Mouse (Mus musculus): ENCODE measurements at regions not wholly inside any gene's neighbourhood (a gene's known extent, or its start where the extent isn't known, plus 50 kb on each side); places are given as distances from the start of the nearest gene placed in this dataset.
A peak's percentile ranks its signal among the peaks of the same experiment; 100 is the strongest.

DNA sequence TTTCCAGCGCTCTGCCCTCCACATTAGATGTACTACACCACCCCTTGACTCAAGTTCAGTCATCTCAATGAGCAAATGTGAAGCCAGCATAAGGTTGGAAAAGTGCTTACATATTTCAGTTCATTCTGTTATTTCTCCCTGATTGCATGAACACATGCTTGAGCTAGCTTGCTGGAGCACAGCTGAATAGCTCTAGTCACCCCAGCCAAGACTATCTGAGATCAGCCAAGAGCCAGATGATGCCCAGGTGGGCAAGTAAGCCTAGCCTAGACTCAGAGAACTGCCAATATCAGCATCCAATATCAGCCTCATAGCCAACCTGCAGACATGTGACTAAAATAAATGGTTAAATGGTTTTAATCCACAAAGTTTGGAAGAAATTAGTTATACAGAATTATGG lies 484.6 kb upstream of the Rag2 start:
- no peaks in the 10 kb centered on the region for H3K36me3 ChIP-seq (ENCODE audit: control insufficient read depth, insufficient read depth, low read length)
- H3K27ac ChIP-seq (replicated peaks; ENCODE audit: low read depth, low read length) = no peak overlapping the region
- no peaks in the 10 kb centered on the region for H3K27me3 ChIP-seq (replicated peaks; ENCODE audit: control insufficient read depth, insufficient read depth, low read length)
- H3K9me3 ChIP-seq (ENCODE audit: control insufficient read depth, low read length) = no peaks in the 10 kb centered on the region
- 93% methylated on average over 1 of the region's 1 CpGs for WGBS
- DNase-seq (ENCODE audit: low spot score) (peak; percentile 24), ATAC-seq (ENCODE audit: low read depth) (no peak; the same call in 1 of the 2 replicates)
- no peak overlapping the region for H3K4me3 ChIP-seq (ENCODE audit: low read depth, low read length)
- H3K4me1 ChIP-seq (ENCODE audit: control insufficient read depth, insufficient read depth, low read length) = no peaks in the 10 kb centered on the region
- no peak overlapping the region for H3K4me2 ChIP-seq (ENCODE audit: low read depth, low read length)
- H3K9ac ChIP-seq (ENCODE audit: low read depth, low read length) = no peak overlapping the region

DNA sequence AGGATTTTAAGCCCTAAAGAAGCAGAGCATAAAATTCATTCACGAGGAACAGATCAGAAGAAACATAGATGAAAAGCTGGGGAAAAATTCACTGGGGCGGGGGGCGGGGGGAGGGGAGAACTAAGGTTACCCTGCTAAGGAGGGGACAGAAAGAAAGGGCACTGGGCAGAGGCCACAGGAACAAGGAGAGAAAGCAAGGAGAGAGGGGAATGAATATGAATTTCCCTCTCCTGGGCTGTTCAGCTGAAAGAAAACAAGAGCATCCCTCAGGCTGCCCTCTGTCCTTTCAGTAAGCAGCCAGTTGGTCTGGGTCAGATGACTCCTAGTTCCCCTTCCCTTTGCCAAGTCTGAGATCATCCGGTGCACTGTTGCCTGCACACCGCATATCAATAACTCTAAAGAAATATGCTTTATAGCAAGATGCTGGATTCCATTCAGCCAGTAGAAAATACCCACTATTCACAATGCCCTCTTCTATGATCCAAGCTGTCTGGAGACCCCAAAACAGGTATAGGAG lies 467.7 kb upstream of the Rag2 start:
- Histone ChIP-seq H3K9ac (ENCODE audit: low read depth, low read length) (no peak overlapping the region), H3K4me1 (ENCODE audit: control insufficient read depth, insufficient read depth, low read length) (no peaks in the 10 kb centered on the region), H3K9me3 (ENCODE audit: control insufficient read depth, low read length) (no peaks in the 10 kb centered on the region), H3K27me3 (replicated peaks; ENCODE audit: control insufficient read depth, insufficient read depth, low read length) (no peaks in the 10 kb centered on the region), H3K4me3 (ENCODE audit: low read depth, low read length) (no peak overlapping the region), H3K4me2 (ENCODE audit: low read depth, low read length) (no peak overlapping the region), H3K27ac (replicated peaks; ENCODE audit: low read depth, low read length) (no peak overlapping the region), H3K36me3 (ENCODE audit: control insufficient read depth, insufficient read depth, low read length) (no peaks in the 10 kb centered on the region)
- DNase-seq (ENCODE audit: low spot score) (no peak), ATAC-seq (ENCODE audit: low read depth) (no peak)
- 60% methylated on average over 5 of the region's 5 CpGs for WGBS

DNA sequence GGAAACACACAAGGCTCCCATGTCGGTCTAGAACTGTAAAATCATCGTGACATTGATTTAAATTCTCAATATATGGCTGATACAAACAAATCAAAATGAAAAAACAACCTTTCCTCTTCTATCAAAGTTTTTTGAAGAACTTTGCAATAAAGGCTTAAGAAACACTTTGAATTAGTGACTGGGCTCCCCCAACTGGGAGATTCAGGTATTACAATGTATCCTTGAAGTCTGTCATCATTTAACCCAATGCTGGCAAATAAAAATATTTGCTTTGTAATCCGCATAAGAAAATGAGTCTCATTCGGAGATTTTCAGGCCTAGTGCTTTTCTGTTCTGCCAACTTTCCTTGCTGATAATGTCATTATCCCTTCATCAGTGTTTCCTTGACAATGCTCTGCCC lies 465.2 kb upstream of the Rag2 start:
- Histone ChIP-seq H3K4me3 (ENCODE audit: low read depth, low read length) (no peak overlapping the region), H3K4me1 (ENCODE audit: control insufficient read depth, insufficient read depth, low read length) (no peaks in the 10 kb centered on the region), H3K36me3 (ENCODE audit: control insufficient read depth, insufficient read depth, low read length) (no peaks in the 10 kb centered on the region), H3K4me2 (ENCODE audit: low read depth, low read length) (no peak overlapping the region), H3K9ac (ENCODE audit: low read depth, low read length) (no peak overlapping the region), H3K27me3 (replicated peaks; ENCODE audit: control insufficient read depth, insufficient read depth, low read length) (no peaks in the 10 kb centered on the region), H3K27ac (replicated peaks; ENCODE audit: low read depth, low read length) (no peak overlapping the region), H3K9me3 (ENCODE audit: control insufficient read depth, low read length) (no peaks in the 10 kb centered on the region)
- DNase-seq (ENCODE audit: low spot score) (peak; percentile 68), ATAC-seq (ENCODE audit: low read depth) (no peak)
- WGBS = 21% methylated on average over 4 of the region's 4 CpGs

DNA sequence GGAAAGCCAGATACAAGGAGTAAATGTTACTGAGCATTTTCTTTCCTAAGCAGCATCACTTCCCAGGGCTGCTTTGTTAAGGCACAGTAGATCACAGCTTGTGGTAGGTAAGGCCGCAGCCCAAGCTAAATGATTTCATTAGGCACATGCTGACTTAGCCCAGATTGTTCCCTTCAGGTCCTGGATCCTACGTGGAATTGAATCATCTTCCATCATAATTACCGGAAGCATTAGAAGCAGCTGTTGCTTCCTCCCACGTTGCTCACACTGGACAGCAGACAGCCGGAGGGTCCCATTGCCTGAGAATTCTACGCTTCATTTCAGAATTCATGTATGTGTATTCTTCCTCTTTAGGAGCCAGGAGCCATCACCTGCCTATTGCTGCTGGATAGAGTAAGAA lies 458.6 kb upstream of the Rag2 start:
- Histone ChIP-seq H3K4me3 (ENCODE audit: low read depth, low read length) (no peak overlapping the region), H3K9me3 (ENCODE audit: control insufficient read depth, low read length) (no peaks in the 10 kb centered on the region), H3K36me3 (ENCODE audit: control insufficient read depth, insufficient read depth, low read length) (no peaks in the 10 kb centered on the region), H3K27me3 (replicated peaks; ENCODE audit: control insufficient read depth, insufficient read depth, low read length) (no peaks in the 10 kb centered on the region), H3K4me1 (ENCODE audit: control insufficient read depth, insufficient read depth, low read length) (no peaks in the 10 kb centered on the region), H3K27ac (replicated peaks; ENCODE audit: low read depth, low read length) (no peak overlapping the region), H3K9ac (ENCODE audit: low read depth, low read length) (no peak overlapping the region), H3K4me2 (ENCODE audit: low read depth, low read length) (no peak overlapping the region)
- DNase-seq (ENCODE audit: low spot score) = no peak
- ATAC-seq (ENCODE audit: low read depth) = no peak
- WGBS = 54% methylated on average over 6 of the region's 6 CpGs

DNA sequence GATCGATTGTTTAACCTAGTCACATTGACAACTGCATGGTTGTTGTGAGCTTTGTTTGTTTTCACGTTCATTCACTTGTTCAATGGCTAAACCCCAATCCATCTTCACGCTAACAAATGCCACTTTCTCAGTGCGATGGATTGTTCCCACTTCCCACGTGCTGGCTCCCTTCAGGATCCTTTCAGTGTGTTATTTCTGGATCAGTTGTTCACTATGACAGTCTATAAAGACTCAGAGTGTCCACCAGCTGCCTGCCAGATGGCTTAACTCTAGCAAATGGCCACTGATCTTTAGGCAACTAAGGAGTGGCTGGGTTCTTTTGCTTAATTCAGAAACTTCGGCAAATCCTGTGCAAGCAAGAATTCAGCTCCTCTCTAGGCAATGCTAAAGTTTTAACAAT lies 451.7 kb upstream of the Rag2 start:
- peak; percentile 77 for DNase-seq (ENCODE audit: low spot score)

DNA sequence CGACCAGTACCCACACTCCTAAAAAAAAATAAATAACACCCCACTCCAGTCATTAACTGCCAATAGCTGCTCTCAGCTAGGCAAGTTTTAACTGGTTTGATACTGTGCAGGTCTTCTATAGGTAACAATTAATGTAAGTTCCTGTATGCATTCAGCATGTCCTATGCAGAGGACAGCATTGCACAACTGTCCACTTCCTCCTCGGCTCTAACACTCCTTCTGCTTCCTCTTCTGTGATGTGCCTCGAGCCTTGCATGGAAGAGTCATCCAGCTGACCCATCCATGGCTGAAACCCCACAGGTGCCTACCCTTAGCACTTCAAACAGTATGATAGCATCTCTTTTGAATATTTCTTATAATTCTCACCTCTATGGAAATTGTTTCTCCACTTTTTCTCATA lies 449.4 kb upstream of the Rag2 start:
- 71% methylated on average over 3 of the region's 3 CpGs for WGBS
- Histone ChIP-seq H3K27me3 (replicated peaks; ENCODE audit: control insufficient read depth, insufficient read depth, low read length) (no peaks in the 10 kb centered on the region), H3K4me3 (ENCODE audit: low read depth, low read length) (no peak overlapping the region), H3K36me3 (ENCODE audit: control insufficient read depth, insufficient read depth, low read length) (no peaks in the 10 kb centered on the region), H3K27ac (replicated peaks; ENCODE audit: low read depth, low read length) (no peak overlapping the region), H3K9ac (ENCODE audit: low read depth, low read length) (no peak overlapping the region), H3K4me1 (ENCODE audit: control insufficient read depth, insufficient read depth, low read length) (no peaks in the 10 kb centered on the region), H3K4me2 (ENCODE audit: low read depth, low read length) (no peak overlapping the region), H3K9me3 (ENCODE audit: control insufficient read depth, low read length) (no peaks in the 10 kb centered on the region)
- ATAC-seq (ENCODE audit: low read depth) (no peak), DNase-seq (ENCODE audit: low spot score) (no peak)

More for the DNA sequence above, 451.7 kb upstream of the Rag2 start:
- no peak overlapping the region for H3K4me2 ChIP-seq (ENCODE audit: low read depth, low read length)
- no peaks in the 10 kb centered on the region for H3K9me3 ChIP-seq (ENCODE audit: control insufficient read depth, low read length)
- no peaks in the 10 kb centered on the region for H3K4me1 ChIP-seq (ENCODE audit: control insufficient read depth, insufficient read depth, low read length)
- no peak overlapping the region for H3K4me3 ChIP-seq (ENCODE audit: low read depth, low read length)
- H3K27ac ChIP-seq (replicated peaks; ENCODE audit: low read depth, low read length) = no peak overlapping the region
- peak; percentile 50; the same call in 1 of the 2 replicates for ATAC-seq (ENCODE audit: low read depth)
- H3K27me3 ChIP-seq (replicated peaks; ENCODE audit: control insufficient read depth, insufficient read depth, low read length) = no peaks in the 10 kb centered on the region
- H3K9ac ChIP-seq (ENCODE audit: low read depth, low read length) = no peak overlapping the region
- no peaks in the 10 kb centered on the region for H3K36me3 ChIP-seq (ENCODE audit: control insufficient read depth, insufficient read depth, low read length)
- 43% methylated on average over 6 of the region's 6 CpGs for WGBS

DNA sequence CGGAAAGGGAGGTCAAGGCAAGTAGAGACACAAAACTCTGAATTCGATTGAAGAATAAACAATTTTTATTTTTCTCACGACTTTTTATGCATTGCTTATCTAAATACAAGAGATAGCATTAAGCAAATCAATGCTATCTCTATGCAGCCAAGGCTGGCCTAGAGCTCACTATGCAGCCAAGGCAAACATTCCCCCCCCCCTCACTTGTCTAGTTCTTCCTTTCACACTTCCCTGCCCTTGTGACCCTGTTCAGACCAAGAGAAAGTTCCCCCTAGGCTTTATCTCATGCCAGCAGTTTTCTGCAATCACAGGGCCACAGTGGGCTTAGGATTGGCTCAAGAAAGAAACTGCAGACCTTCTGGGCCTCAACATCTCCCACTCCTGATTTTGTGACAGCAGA lies 417.9 kb upstream of the Rag2 start:
- H3K4me1 ChIP-seq (ENCODE audit: control insufficient read depth, insufficient read depth, low read length) = no peaks in the 10 kb centered on the region
- no peak overlapping the region for H3K4me2 ChIP-seq (ENCODE audit: low read depth, low read length)
- 80% methylated on average over 3 of the region's 3 CpGs for WGBS
- no peak overlapping the region for H3K27ac ChIP-seq (replicated peaks; ENCODE audit: low read depth, low read length)
- H3K9ac ChIP-seq (ENCODE audit: low read depth, low read length) = no peak overlapping the region
- no peaks in the 10 kb centered on the region for H3K36me3 ChIP-seq (ENCODE audit: control insufficient read depth, insufficient read depth, low read length)
- no peak for DNase-seq (ENCODE audit: low spot score)
- H3K9me3 ChIP-seq (ENCODE audit: control insufficient read depth, low read length) = no peaks in the 10 kb centered on the region
- no peak overlapping the region for H3K4me3 ChIP-seq (ENCODE audit: low read depth, low read length)
- no peaks in the 10 kb centered on the region for H3K27me3 ChIP-seq (replicated peaks; ENCODE audit: control insufficient read depth, insufficient read depth, low read length)
- no peak for ATAC-seq (ENCODE audit: low read depth)

DNA sequence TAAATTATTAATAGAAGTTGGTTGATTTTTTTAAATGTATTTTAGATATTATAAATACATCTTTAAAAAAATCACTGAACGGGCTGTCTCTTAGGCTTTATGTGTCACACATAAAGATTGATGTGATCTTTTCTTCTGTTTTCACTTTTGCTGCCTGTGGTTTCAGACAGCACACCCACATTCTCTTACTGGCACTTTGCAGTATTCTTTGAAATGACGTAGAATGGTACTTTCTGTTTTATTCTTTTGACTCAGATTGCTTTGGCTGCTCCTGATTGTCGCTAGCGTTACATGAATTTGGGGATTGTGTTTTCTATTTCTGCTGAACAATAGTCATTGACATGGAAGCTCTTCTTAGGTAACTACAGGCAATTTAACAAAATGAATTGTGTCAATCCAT lies 415.4 kb upstream of the Rag2 start:
- H3K36me3 ChIP-seq (ENCODE audit: control insufficient read depth, insufficient read depth, low read length) = no peaks in the 10 kb centered on the region
- no peak overlapping the region for H3K4me3 ChIP-seq (ENCODE audit: low read depth, low read length)
- no peak for DNase-seq (ENCODE audit: low spot score)
- ATAC-seq (ENCODE audit: low read depth) = no peak
- H3K9ac ChIP-seq (ENCODE audit: low read depth, low read length) = no peak overlapping the region
- no peaks in the 10 kb centered on the region for H3K27me3 ChIP-seq (replicated peaks; ENCODE audit: control insufficient read depth, insufficient read depth, low read length)
- 75% methylated on average over 4 of the region's 4 CpGs for WGBS
- H3K9me3 ChIP-seq (ENCODE audit: control insufficient read depth, low read length) = no peaks in the 10 kb centered on the region
- no peak overlapping the region for H3K27ac ChIP-seq (replicated peaks; ENCODE audit: low read depth, low read length)
- no peaks in the 10 kb centered on the region for H3K4me1 ChIP-seq (ENCODE audit: control insufficient read depth, insufficient read depth, low read length)
- H3K4me2 ChIP-seq (ENCODE audit: low read depth, low read length) = no peak overlapping the region

DNA sequence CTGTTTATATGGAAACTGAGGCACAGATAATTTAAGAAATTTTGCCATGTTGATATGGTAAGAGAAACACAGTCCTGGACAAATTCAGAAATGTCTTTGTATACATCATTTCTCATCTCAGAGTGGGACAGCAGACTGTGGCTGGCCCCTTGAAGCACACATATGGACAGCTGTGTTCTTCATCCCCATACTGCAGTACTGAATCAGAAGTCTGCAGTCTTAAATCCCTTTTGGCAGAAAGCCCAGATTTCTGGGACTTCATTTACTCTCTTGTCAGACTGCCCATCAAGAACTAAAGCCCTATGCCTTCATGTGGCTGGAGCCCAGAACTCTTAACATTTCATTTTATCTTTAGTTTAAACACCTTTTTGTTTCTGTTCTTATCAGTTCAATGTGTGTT lies 403.8 kb upstream of the Rag2 start:
- H3K4me2 ChIP-seq (ENCODE audit: low read depth, low read length) = no peak overlapping the region
- no peaks in the 10 kb centered on the region for H3K9me3 ChIP-seq (ENCODE audit: control insufficient read depth, low read length)
- peak; percentile 92 for DNase-seq (ENCODE audit: low spot score)
- no peak for ATAC-seq (ENCODE audit: low read depth)
- no peaks in the 10 kb centered on the region for H3K36me3 ChIP-seq (ENCODE audit: control insufficient read depth, insufficient read depth, low read length)
- no peaks in the 10 kb centered on the region for H3K4me1 ChIP-seq (ENCODE audit: control insufficient read depth, insufficient read depth, low read length)
- H3K27me3 ChIP-seq (replicated peaks; ENCODE audit: control insufficient read depth, insufficient read depth, low read length) = no peaks in the 10 kb centered on the region
- no peak overlapping the region for H3K4me3 ChIP-seq (ENCODE audit: low read depth, low read length)
- no peak overlapping the region for H3K27ac ChIP-seq (replicated peaks; ENCODE audit: low read depth, low read length)
- no peak overlapping the region for H3K9ac ChIP-seq (ENCODE audit: low read depth, low read length)
